ENCODE assay signal across 23 mouse cellular contexts in the genomic region with DNA sequence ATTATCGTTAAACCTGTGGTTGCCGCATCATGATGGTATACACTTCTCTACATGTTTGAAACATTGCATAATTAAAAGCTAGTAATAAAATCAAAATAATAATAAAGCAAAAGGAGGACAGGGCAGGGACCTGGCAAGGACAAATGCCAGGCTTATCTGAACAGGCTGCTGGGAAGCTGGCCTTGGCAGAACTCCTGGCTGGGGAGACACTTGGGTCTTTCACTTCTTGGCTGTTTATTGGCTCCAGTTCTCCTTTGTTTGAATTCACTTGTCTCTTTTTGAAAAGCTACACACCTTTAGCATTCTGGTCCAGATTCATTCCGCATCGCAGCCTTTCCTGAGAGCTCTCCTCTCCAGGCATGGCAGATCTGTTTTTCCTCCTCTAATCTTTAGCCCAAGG.
DNase-seq lines count a peak whose midpoint lies in the region; ATAC-seq and TF ChIP-seq lines count a peak whose summit lies in the region.
"Had no signal": no experiment of that assay in that cellular context is flagged by ENCODE, and none has a peak within 500 bp of the region (broad histone marks: within the 10 kb centered on the region; RNA-seq: fewer than 3 reads in every experiment).

No protein-coding gene starts in this region.

- peak overlapping the region; percentile 30; the same call in 1 of the 2 replicates for H3K4me2 ChIP-seq in heart, postnatal 0 days (ENCODE audit: low read depth, low read length)
- H3K4me2 ChIP-seq: embryonic facial prominence, embryonic 12.5 days; hindbrain, embryonic 15.5 days; intestine, embryonic 15.5 days; limb, embryonic 13.5 days; liver, embryonic 13.5 days; lung, embryonic 14.5 days had no signal

- TF ChIP-seq EP300 in heart, postnatal 0 days (IDR thresholded peaks at IDR 0.05; ENCODE audit: low read depth) = no peak

- no peaks in the 10 kb centered on the region for H3K27me3 ChIP-seq in heart, postnatal 0 days (ENCODE audit: control insufficient read depth, insufficient read depth, low read length)
- H3K27me3 ChIP-seq: embryonic facial prominence, embryonic 12.5 days; hindbrain, embryonic 15.5 days; intestine, embryonic 15.5 days; liver, embryonic 13.5 days had no signal

- H3K36me3 ChIP-seq in heart, postnatal 0 days (replicated peaks; ENCODE audit: control insufficient read depth, insufficient read depth, low read length) = no peaks in the 10 kb centered on the region
- H3K36me3 ChIP-seq: embryonic facial prominence, embryonic 12.5 days; hindbrain, embryonic 15.5 days; intestine, embryonic 15.5 days; limb, embryonic 13.5 days; liver, embryonic 13.5 days had no signal

- H3K9ac ChIP-seq in heart, postnatal 0 days (replicated peaks; ENCODE audit: low read depth, low read length) = no peak overlapping the region
- H3K9ac ChIP-seq: embryonic facial prominence, embryonic 12.5 days; hindbrain, embryonic 15.5 days; intestine, embryonic 15.5 days; limb, embryonic 13.5 days; liver, embryonic 13.5 days; lung, embryonic 14.5 days had no signal

- H3K9me3 ChIP-seq in heart, postnatal 0 days (replicated peaks; ENCODE audit: control insufficient read depth, low read length) = no peaks in the 10 kb centered on the region
- H3K9me3 ChIP-seq: embryonic facial prominence, embryonic 12.5 days; hindbrain, embryonic 15.5 days; intestine, embryonic 15.5 days; limb, embryonic 13.5 days; liver, embryonic 13.5 days had no signal

- peak; percentile 39 to 45 for DNase-seq in cerebellum, postnatal 14 days
- no peak for DNase-seq in cerebellum, adult 9-11 months
- peak; percentile 61 for DNase-seq in ovary, adult 18-20 months (ENCODE audit: low spot score)
- no peak for DNase-seq in ovary, postnatal 14 days (ENCODE audit: low spot score)
- DNase-seq in heart, postnatal 0 days (ENCODE audit: low spot score) = peak; percentile 21
- DNase-seq in spleen, postnatal 14 days (ENCODE audit: low spot score in 2 of 2) = no peak
- DNase-seq: cerebellum, adult 8-10 months; gastrocnemius, postnatal 14 days; kidney, adult 9 months; kidney, postnatal 36 days; liver, embryonic 13.5 days; lung, embryonic 14.5 days; lung, postnatal 36 days; right cerebral cortex, adult 18-20 months; thymus, adult 18-20 months; thymus, postnatal 4 days had no signal

- 66% methylated on average over 4 of the region's 4 CpGs for WGBS in heart, postnatal 0 days

- ATAC-seq in heart, postnatal 0 days (ENCODE audit: insufficient read depth, low read depth) = peak; percentile 13; the same call in 1 of the 2 replicates
- ATAC-seq in erythroid progenitor cell, adult 5-6 weeks (replicated peaks; ENCODE audit: low FRiP score, poor library complexity, severe bottlenecking) = no peak
- ATAC-seq: forebrain, embryonic 14.5 days; intestine, embryonic 15.5 days had no signal

- peaks cover 19% of the 10 kb centered on the region for H3K4me1 ChIP-seq in heart, postnatal 0 days (ENCODE audit: control insufficient read depth, insufficient read depth)
- H3K4me1 ChIP-seq: intestine, embryonic 15.5 days; liver, embryonic 13.5 days had no signal

- no peak for TF ChIP-seq CTCF in heart, postnatal 0 days (IDR thresholded peaks at IDR 0.05; ENCODE audit: low read depth)

- H3K4me3 ChIP-seq in heart, postnatal 0 days (ENCODE audit: low read depth, low read length) = no peak overlapping the region
- H3K4me3 ChIP-seq: embryonic facial prominence, embryonic 12.5 days; erythroblast, embryonic 14.5 days; hindbrain, embryonic 15.5 days; intestine, embryonic 15.5 days; limb, embryonic 13.5 days; liver, embryonic 13.5 days had no signal

- H3K27ac ChIP-seq in heart, postnatal 0 days (ENCODE audit: low read depth) = peak overlapping the region; percentile 70
- H3K27ac ChIP-seq: embryonic facial prominence, embryonic 12.5 days; hindbrain, embryonic 15.5 days; intestine, embryonic 15.5 days; limb, embryonic 13.5 days; liver, embryonic 13.5 days had no signal

Comparison
In these comparisons a context has a peak if more than half of its experiments do, and no peak if none do; other contexts are left out.
1. DNase-seq: peak in cerebellum, postnatal 14 days (2 of 2), ovary, adult 18-20 months (single experiment) and heart, postnatal 0 days (single experiment); none in cerebellum, adult 9-11 months (single experiment), ovary, postnatal 14 days (single experiment) and spleen, postnatal 14 days (0 of 2).